Mouse (Mus musculus) frontal cortex, postnatal 10 days (tissue): ENCODE measurements around the gene Muc5b.

ENCODE experiments used
- DNase-seq, 2 experiments: peaks; one replicate each; pipeline ENCODE4 v3.0.0; 2022; ENCODE audit warnings: low spot score in 2 of 2, mixed read lengths in 1 of 2

Muc5b gene

GRCm38 (mm10) chr7:141902791-141903190 is 63.9 kb downstream of the Muc5b start:
- peak; percentile 28 to 48 for DNase-seq

DNA sequence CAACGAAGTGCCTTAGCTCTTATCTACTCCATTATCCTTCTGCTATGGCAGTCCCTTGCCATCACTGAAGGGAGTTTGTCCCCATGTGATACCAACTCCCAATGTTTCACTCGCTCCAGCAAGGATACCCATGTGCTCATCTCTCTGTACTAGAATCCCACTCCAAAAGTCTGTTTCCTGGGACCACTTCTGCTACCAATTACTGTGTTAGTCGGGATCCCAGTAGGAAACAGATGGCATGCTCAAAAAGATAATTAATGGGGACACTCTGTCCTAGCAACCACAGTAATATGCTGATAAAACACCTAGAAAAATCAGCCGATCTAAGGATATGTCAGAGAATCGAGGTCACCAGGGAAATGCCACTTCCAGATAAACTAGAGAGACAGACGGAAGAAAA is 69.7 kb downstream of the Muc5b start:
- DNase-seq: no peak

- no peak for DNase-seq
Observed at GRCm38 (mm10) chr7:141911305-141911704, 72.4 kb downstream of the Muc5b start.

- no peak for DNase-seq
Observed at GRCm38 (mm10) chr7:141918407-141918806, 79.5 kb downstream of the Muc5b start, which contains the start of gene Tollip. Gene Tollip (minus strand): TSS chr7:141918507.
